Mouse (Mus musculus) mouse trophoblast stem cell (cell line): ENCODE measurements around the gene Thrb.
"Not testable (repeated sequence)": the region's sequence is repeated elsewhere in the genome, so short reads cannot be mapped to it uniquely, and the experiment has no call there.

Experiments used
- in situ Hi-C, 2 experiments: fragments of 300-500 bp; cut with MseI, MboI; formaldehyde crosslinking; loops; 2 replicates in 1 of 2; 3 replicates in 1 of 2; pipeline ENCODE4 v1.15.1; 2025

Gene Thrb

GRCm38 (mm10) chr14:17929585-17929984 is 269.5 kb downstream of the Thrb start:
- in situ Hi-C loops = no loop called here

GRCm38 (mm10) chr14:17933475-17933874 is 273.4 kb downstream of the Thrb start:
- in situ Hi-C loops = no loop called here

- in situ Hi-C loops = not testable (repeated sequence)
These were observed 274.7 kb downstream of the Thrb start for GRCm38 (mm10) chr14:17934779-17935178.

GRCm38 (mm10) chr14:17954038-17954437 is 294.0 kb downstream of the Thrb start:
- in situ Hi-C loops = loop anchor here in 1 of 2 experiments (25.0 kb wide), 1 partner anchor 542 kb away; no protein-coding TSS in a partner anchor

GRCm38 (mm10) chr14:17959901-17960300 is 299.8 kb downstream of the Thrb start:
- in situ Hi-C loops = loop anchor here in 1 of 2 experiments (25.0 kb wide), 1 partner anchor 548 kb away; no protein-coding TSS in a partner anchor

GRCm38 (mm10) chr14:17967117-17967726 is 307.2 kb downstream of the Thrb start:
- in situ Hi-C loops = loop anchor here in 1 of 2 experiments (25.0 kb wide), 1 partner anchor 555 kb away; no protein-coding TSS in a partner anchor

- in situ Hi-C loops = loop anchor here (10.0 to 25.0 kb wide), 2 partner anchors 183 to 560 kb away; no protein-coding TSS in a partner anchor
These were observed 312.1 kb downstream of the Thrb start for GRCm38 (mm10) chr14:17972132-17972531.

GRCm38 (mm10) chr14:17972665-17973064 is 312.6 kb downstream of the Thrb start:
- in situ Hi-C loops = loop anchor here (10.0 to 25.0 kb wide), 2 partner anchors 182 to 560 kb away; no protein-coding TSS in a partner anchor

GRCm38 (mm10) chr14:17975786-17976185 is 315.7 kb downstream of the Thrb start:
- in situ Hi-C loops = loop anchor here in 1 of 2 experiments (10.0 kb wide), 1 partner anchor 179 kb away; no protein-coding TSS in a partner anchor

GRCm38 (mm10) chr14:17978259-17978658 is 318.2 kb downstream of the Thrb start:
- in situ Hi-C loops = loop anchor here in 1 of 2 experiments (10.0 kb wide), 1 partner anchor 177 kb away; no protein-coding TSS in a partner anchor

- in situ Hi-C loops = no loop called here
These were observed 321.2 kb downstream of the Thrb start for GRCm38 (mm10) chr14:17981258-17981657.

- in situ Hi-C loops = no loop called here
These were observed 322.0 kb downstream of the Thrb start for GRCm38 (mm10) chr14:17982017-17982416.

GRCm38 (mm10) chr14:17983390-17983789 is 323.3 kb downstream of the Thrb start:
- in situ Hi-C loops = no loop called here

- in situ Hi-C loops = no loop called here
These were observed 323.8 kb downstream of the Thrb start for GRCm38 (mm10) chr14:17983839-17984238.

GRCm38 (mm10) chr14:17988580-17988979 is 328.5 kb downstream of the Thrb start:
- in situ Hi-C loops = no loop called here

GRCm38 (mm10) chr14:17989182-17989581 is 329.1 kb downstream of the Thrb start:
- in situ Hi-C loops = no loop called here

GRCm38 (mm10) chr14:17990186-17990585 is 330.1 kb downstream of the Thrb start:
- in situ Hi-C loops = no loop called here

GRCm38 (mm10) chr14:18001886-18002285 is 341.8 kb downstream of the Thrb start:
- in situ Hi-C loops = no loop called here

- in situ Hi-C loops = no loop called here
These were observed 343.6 kb downstream of the Thrb start for GRCm38 (mm10) chr14:18003686-18004085.

GRCm38 (mm10) chr14:18008524-18008923 is 348.5 kb downstream of the Thrb start:
- in situ Hi-C loops = no loop called here

- in situ Hi-C loops = no loop called here
These were observed 356.5 kb downstream of the Thrb start for GRCm38 (mm10) chr14:18016604-18017003.

- in situ Hi-C loops = no loop called here
These were observed 360.1 kb downstream of the Thrb start for GRCm38 (mm10) chr14:18020128-18020527.

- in situ Hi-C loops = no loop called here
These were observed 360.6 kb downstream of the Thrb start for GRCm38 (mm10) chr14:18020636-18021035.
